Mouse (Mus musculus) thymus, adult 18-20 months (tissue): ENCODE measurements around the gene Timd4.

ENCODE experiments used
- DNase-seq, 2 experiments: peaks; one replicate each; pipeline ENCODE4 v3.0.0; 2022; ENCODE audit warnings: mixed read lengths in 2 of 2

Gene Timd4

DNA sequence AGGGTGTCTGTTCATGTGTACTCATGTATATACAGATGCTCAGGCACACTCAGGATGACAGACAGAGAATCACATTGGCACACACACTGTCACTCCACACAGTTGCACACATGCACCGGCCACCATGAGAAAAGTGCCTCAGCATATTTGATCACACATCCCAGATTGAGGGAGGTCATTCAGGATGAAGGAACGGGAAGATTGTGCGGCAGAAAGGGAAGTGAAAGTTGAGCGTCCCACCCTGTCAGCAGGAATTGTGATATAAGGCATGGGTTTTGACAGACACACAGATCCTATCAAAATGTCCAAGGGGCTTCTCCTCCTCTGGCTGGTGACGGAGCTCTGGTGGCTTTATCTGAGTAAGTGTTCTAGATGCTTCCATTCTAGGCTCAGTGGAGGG lies at the start of gene Timd4:
Timd4 (plus strand) TSS at position 290 of the 400 bp plus-strand sequence.
- DNase-seq: no peak

DNA sequence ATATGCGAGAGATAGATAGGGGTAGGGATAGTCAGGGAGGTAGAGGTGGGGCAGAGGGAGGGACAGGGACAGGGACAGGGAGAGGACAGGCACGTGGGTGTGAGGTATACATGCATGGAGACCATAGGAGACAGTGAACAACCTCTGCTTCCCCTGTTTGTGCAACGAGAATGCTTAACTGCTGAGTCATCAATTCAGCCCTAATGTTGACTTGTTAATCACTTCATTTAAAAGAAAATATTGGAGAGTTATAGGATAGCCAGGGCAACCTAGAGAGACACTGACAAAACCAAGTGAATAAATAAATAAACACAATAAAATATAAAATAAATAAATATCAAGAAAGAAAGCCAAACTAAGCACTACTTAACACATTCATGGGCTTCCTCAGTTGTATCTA lies 33.7 kb upstream of the Timd4 start:
- no peak for DNase-seq

DNA sequence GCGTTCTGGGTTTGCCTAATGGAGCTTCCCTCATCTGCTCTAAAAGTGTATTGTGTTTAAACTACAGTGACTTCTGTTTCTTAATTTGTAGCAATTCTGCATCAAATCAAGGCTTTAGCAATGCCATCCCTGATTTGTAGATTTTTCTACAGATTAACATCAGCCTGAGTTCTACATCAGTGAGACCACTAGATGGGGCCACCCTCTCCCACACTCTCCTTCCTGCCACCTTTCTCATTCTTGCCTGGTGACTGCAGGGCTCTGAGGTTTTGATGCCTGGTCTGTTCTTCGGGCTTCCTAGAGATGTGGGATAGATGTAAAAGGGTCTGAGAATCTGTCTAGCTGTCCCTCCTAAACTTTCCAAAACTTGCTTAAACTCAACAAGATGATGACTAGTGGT lies 30.8 kb upstream of the Timd4 start:
- no peak for DNase-seq

DNA sequence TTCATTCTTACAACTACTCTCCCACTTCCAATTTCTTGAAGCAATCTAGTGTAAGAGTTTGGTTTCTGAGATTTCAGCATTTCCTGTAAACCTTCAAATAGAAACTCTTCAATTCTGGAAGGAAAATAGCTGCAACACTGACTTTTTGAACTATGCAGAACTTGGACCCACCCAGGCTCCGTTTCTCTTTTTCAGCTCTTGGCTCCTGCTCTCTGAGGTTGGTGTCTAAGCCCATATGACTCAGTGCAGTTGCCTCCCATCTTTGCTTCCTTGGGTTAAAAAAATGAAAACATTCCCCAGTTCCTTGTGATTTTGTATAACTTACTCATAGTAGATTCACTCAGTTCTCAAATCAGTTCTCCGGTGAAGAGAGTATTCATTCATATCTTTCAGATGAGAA lies 6.2 kb upstream of the Timd4 start:
- DNase-seq: no peak

DNA sequence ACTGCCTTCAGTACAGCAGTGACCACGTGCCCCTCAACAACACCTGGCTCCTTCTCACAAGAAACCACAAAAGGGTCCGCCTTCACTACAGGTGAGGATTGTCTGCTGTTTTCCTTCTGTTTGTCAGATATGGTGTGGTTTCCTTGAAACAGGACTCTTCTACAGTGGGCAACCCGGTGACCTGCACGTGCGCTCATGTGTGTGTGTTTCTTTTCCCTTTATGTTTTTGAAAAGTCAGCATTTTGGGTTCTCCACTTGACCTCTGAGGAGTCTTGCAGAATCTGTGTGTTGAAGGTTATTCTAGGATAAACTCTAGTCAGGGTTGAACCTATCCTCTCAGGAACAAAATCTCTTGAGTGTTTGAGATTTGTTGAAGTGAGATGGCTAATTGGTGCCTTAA lies 7.1 kb downstream of the Timd4 start:
- DNase-seq: no peak

DNA sequence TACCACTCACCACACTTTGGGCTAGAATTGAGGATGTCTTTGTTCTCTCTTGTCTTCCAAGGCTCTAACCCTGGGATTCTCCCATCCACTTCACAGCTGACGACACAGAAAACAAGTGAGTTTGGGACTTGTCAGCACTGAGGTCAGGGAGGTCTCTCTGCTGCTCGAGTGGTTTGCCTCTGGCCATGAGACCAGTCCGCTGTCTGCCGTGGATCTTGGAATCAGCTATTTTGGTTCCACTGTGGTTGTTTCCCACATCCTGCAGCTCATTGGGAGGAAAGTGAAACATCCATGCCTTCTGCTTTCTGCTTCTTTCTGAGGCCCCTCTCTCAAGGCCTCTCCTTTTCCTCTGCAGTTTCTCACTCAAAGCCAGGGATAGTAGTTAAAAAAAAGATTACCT lies 9.3 kb downstream of the Timd4 start:
- no peak for DNase-seq

DNA sequence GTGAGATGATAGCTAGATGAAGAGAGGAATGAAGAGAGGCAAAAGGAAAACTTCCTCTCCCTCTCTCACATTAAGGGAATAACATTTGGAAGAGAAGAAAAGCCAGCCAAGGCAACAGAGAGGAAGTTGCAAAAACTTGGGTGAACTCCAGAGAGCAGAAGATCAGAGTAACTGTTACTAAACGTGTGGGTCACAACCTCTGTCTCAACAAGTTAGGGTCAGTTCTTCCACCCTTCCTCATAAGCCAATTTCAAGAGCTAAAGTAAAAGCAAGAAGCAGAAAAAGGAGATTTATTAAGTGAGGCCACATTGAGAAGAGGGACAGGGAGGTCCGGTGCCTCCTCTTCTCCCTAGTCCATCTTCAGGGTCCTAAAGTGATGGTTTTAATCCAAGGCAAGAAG lies 19.7 kb downstream of the Timd4 start:
- no peak for DNase-seq

DNA sequence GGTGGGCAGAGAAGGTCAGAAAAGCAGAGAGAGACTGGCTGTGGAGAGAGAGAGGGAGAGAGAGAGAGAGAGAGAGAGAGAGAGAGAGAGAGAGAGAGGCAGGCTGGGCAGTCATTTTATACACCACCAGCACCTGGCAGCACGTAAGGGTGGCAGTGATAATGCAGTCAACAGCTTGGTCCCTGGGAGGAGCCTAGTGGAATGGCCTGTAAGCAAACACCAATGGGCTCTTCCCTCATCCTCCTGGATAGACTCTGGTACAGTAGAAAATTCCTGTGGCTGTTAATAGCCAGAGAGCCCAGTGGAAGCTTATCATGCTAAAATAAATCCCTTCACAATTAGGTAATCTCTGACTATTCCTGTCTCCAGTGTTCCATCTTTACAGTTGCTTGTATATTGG lies 24.5 kb downstream of the Timd4 start:
- no peak for DNase-seq

DNA sequence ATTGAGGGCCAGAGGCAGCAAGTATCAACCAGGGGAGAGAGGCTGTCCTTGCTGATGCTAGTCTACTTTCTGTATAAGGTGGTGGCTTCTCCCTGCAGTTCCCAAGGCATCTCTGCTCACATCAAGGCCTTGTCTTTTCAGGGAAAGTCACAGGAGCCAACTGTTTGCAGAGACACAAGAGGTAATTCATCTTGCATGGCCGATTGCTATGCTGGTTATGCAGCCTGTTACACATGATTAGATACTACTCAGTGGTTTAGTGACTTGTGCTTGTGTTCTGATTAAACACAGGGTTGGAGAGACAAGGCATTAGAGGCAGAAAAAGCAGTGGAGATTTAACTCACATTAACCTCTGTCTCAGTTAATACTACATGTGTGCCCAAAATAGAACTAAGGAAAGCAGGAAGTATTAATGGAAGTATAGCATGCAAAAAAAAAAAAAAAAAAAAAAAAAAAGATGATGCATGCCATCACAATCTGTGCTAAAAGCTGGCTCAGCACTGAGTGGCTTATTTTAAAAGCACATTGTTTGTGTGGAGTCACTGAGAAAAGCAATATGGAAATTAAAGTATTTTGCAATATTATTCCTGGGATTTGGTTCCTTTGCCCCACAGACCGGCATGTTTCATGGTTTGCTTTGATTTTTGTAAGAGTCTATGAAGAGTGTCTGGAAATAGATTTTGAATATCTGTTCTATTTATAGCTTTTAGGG lies 31.6 kb downstream of the Timd4 start:
- DNase-seq: no peak

DNA sequence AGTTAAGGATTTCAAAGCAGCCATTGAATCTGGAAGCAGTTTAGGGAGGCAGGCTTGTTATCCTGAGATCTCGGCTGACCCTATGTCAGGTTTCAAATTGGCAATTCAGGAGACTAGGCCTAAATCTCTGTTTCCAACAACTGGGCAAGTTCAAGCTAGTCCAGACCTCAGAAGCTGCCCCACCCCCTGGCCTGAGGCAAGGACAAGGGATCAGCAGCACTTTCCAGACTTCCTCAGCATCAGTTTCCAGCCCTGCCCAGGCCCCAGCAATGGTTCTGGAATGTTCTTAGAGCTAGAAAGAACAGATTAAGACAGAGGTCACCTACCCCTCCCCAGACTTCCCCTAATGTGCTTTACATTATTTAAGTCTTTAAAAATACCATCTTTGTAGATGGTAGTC lies 36.1 kb downstream of the Timd4 start:
- no peak for DNase-seq

DNA sequence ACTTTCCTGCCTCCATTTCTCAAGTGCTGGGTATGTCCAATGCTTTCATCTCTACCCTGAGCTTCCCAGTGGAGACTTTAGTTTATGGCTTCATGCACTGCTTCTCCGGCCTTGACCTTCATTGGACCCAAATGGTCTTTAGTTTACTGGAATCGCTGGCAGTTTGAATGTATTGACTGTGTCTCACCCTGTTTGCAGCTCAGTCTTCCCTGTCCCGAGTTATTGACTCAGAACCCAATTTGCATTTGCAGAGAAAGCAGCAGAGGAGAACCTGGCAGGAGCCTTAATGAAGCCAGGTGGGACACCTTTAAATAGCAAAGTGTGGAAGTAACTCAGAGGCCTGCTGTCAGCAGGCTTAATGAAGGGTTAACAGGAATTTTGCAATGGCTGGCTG lies 37.2 kb downstream of the Timd4 start:
- no peak for DNase-seq

DNA sequence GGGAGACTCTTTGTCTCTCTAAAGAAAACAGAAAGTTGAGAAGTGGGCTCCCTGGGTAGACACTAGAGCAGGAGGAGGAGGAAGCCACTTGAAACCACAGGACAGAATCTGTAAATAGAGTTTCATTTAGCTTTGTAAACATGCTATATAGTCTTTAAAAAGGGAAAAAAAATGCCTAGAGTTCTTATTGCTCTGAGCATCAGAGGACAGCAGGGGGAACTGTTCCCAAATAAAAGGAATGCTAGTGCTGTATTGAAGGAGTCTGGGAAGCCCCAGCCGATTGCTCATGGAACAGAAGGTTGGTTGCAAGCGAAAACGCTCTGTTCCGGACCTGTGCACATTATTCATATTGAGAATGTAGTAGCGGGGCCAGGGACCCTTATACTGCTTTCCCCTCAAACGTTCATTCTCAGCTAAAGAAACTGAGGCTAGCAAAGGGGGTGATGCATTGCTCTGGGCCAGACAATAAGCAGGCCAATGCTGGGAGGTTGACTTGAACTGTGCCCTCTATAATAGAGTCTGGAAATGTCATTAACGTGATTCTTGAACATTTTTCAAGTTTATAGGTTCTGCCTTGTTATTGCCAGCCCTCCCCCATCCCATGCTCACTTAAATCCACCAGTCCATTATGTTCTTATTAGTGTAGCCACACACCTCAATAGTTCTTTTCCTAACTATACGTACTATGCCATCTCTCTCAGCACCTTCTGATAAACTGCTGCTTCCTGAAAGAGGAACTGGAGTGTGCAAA lies 37.8 kb downstream of the Timd4 start:
- DNase-seq: no peak

DNA sequence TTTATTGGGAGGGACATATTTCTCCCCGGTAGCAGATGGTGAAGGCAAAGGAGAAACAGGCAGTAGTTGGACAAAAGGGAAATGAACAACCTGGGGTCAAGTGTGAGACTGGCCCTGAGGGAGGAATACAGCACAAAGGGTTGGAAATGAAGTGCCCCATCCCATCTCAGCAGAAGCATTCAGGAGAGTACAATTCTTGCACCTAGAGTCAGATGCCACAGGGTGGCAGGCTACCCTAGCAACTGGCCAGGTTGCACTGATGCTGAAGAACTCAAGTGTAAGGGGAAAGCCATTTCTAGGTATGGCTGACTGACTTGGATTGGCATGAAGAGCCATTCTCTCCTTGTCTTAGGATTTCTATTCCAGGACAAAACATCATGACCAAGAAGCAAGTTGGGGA lies 54.2 kb downstream of the Timd4 start:
- DNase-seq: no peak

DNA sequence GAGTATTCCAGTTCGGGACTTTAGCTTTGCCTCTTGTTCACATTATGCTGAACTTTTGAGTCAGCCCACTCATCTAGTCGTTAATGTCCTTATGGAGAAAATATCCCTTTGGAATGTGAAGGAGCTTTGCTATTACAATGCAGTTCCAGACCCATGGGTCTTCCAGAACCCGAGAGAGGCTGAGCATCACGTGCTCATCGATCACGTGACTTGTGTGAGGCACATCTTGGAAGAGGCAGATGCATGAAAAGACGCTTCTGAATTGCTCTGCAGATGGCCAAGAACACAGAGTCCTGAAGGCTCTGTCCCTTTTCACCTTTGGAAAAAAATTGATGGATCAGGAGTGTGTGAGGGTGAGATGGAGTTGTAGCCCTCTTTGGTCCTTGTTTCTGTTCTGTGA lies 58.0 kb downstream of the Timd4 start:
- DNase-seq: no peak

DNA sequence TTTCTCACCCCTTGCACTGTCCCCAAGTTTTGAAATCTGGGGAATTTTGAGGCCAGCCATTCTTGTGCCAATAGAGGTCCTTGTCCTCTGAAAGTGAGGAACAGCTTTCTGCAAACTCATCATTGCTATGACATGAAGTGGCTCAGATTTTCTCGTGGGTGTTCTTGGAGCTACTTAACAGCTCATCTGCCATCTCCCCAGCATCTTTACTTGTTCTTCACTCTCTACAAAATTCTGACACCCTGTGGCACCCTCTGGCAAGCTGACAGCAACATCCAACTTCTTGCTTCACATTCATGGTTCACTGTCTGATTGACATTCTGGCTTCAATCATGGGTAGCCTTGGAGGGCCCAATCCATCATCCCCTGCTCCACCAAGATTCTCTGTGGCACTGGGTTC lies 65.2 kb downstream of the Timd4 start:
- DNase-seq: no peak

DNA sequence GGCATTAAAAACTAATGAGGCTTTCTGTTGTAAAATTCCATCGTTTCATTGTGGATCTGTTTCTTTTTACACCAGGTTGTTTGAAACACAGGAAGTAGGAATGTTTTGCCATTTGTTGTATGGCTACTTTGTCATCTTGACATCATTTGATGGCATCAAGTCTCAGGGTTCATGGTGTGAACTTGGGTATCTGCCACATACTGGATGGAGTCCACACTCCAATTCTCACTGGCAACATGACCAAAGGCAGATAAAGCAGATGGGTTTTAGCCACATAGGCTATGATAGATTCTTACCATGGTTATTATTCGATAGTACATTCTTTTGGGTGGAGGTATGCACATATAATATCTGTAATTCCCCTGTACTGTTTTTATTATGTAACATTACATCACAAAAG lies 71.9 kb downstream of the Timd4 start:
- DNase-seq: no peak

DNA sequence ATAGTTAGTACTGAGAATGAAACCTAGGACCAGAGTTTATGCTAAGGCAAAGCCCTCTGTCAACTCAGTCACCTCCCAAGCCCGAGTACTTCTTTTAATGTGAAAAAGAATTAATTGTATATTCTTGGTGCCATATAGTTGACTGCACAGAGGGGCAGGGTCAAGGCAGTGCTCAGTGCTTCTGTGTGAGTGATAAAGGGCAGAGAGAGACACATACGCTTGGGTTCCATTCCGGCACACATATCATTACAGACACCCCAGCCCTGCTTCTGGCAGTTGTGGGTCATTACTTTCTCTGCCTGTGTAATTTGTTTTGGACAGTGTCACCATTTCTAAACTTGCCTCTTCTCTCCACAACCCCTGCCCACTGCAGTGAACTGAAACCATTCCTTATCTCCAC lies 78.5 kb downstream of the Timd4 start:
- DNase-seq: no peak
